Mouse (Mus musculus) lung, adult 18-20 months (tissue): Measurements from ENCODE around the gene 4930452B06Rik.
"Not testable (repeated sequence)": the region's sequence is repeated elsewhere in the genome, so short reads cannot be mapped to it uniquely, and the experiment has no call there.

Experiments
- DNase-seq, 2 experiments: peaks; one replicate each; pipeline ENCODE4 v3.0.0; 2022; ENCODE audit warnings: mixed read lengths in 2 of 2

4930452B06Rik gene

DNA sequence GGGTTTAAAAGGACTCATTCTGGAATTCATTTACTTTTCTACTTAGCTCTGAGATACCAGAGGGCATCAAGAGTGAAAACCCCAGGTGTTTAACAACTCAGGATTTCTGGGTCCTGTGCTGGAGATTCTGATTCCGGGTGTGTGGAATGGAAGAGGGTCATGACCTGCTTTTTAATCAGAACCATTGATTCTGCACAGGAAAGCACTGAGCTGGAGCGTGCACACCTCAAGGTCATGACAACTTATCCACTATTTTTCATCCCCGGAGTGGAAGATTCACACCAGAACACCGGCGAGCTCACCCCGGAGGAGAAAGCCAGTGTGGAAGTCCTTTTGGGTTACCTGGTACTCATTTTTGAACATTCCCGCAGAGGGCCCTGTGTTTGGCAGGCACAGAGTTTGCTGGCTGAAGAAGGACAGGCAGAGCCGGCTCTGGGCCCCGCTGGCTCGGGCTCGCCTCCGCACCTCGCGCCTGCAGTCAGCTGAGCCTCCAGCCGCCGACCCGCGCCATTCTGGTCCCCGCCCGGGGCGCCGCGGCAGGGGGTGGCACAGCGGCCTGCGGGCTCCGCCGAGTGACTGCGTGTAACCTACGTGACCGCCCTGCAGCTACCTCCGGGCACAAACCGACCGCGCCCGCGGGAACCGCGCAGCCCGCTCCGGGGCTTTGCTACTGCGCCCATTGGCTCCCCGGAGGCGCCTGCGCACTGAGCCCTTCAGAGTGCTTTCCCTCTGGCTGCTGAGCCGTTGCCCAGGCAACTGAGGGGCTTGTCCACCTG, at the start of gene 4930452B06Rik:
Gene 4930452B06Rik, minus strand, starts transcription at position 605 of the 776 bp plus-strand sequence.
- peak; percentile 52 to 76 for DNase-seq

- no peak for DNase-seq
These were observed 46.6 kb upstream of the 4930452B06Rik start for GRCm38 (mm10) chr14:8712674-8713073.

GRCm38 (mm10) chr14:8689451-8689850, 23.4 kb upstream of the 4930452B06Rik start:
- no peak for DNase-seq

- DNase-seq: no peak
These were observed 22.4 kb upstream of the 4930452B06Rik start for GRCm38 (mm10) chr14:8688462-8688861.

- no peak for DNase-seq
These were observed 20.1 kb upstream of the 4930452B06Rik start for GRCm38 (mm10) chr14:8686185-8686584.

GRCm38 (mm10) chr14:8679896-8680295, 13.9 kb upstream of the 4930452B06Rik start:
- DNase-seq: no peak

DNA sequence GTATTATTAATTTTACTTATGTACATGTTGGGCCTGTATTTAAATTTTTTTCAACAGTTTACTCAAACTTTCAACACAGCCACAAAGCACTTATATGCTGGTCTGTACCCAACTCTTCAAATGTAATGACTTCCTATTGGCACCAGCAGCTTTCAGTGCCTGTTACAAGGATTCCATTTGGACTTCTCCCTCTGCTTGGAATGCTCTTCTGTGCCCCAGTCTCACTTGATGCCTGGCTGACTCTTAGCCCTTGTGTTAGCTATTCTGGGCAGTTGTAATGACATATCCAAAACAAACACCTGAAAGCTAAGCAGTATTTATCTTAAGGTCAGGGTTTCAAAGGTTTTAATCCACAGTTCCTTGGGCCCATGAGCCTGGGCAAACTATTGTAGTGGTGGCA, 5.7 kb downstream of the 4930452B06Rik start:
- DNase-seq: peak; percentile 4 to 19

DNA sequence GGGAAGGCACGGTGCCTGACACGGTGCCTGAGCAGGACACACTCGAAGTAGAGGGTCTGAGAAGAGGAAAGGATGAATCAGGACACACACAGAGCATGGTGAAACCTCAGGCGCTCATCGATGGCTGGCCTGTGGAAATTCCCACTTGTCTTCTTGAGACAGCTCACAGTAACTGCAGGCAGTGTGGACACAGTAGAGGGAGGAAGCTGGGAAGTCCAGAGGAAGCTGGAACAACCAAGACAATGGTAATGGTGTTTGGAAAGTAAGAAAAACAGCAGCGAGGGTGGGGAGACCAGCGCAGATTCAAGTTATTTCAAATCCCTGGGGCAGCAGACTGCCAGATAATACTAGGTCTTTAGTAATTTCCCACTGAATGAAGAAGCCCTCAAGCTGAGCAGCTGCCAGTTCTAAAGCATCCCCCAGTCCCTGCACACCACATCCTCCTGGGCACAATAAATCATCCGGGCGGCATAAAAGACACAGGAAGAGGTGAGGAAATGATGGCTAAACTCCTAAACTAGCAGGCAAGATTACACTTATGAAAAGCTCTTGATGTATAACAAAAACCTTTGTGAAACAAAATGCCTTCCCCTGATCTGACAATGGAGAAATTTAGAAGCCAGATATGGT, 24.3 kb downstream of the 4930452B06Rik start:
- DNase-seq: no peak

DNA sequence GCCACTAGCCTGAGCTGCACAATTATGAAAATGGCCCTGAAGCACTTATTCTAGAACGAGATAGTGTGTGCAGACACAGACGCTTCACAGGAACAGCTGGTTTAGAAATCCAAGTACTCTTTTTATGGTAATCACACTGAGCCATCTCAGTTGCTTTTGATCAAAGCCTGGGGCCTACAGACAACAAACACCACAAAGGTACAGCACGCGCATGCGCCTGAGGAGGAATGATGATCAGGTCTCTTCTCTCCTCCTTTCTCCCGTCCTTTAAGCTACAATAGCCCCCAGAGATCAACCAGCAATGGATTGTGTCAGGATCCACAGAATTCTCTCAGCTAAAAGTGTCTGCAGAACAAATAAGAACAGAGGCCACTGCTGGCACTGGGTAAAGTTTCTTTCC, 33.8 kb downstream of the 4930452B06Rik start:
- DNase-seq: no peak

DNA sequence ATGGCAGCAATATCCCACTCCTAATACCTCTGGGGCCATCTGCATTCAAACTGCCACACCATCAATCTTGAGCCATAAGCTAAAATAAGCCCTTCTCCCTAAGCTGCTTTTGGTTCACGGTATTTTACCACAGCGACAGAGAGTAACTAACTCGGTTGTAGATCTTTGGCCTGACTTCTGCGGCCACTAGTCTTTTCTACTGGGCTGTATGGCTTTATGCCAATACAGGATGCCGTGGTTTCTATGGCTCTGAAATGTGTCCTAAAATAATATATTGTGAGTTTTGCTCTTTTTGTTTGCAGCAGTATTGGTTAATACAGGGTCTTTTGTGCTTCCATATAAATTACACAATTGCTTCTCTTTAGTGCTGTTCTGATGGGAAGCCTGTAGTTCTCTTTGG, 37.6 kb downstream of the 4930452B06Rik start:
- no peak for DNase-seq

GRCm38 (mm10) chr14:8627481-8627880, 38.6 kb downstream of the 4930452B06Rik start:
- DNase-seq: peak; percentile 57 to 64

DNA sequence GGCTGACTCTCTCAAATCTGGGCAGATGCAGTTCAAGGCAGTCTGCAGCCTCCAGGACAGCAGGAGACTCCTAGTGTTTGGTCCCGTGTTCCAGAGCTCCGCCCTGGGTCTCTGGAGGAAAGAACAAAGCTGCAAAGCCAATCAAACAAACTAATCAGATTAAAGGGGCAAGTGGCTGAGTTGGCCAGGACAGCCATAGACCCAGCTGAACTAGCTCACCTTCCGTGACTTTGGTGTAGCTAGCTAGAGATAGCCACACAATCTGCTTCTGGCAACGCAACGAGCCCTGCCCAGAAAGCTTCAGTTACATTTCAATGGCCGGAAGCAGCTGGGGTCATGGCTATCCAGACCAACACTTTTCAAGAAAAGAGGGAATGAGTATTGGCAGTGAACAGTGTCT, 44.9 kb downstream of the 4930452B06Rik start:
- no peak for DNase-seq

- DNase-seq: no peak
These were observed 45.5 kb downstream of the 4930452B06Rik start for GRCm38 (mm10) chr14:8620580-8620979.

DNA sequence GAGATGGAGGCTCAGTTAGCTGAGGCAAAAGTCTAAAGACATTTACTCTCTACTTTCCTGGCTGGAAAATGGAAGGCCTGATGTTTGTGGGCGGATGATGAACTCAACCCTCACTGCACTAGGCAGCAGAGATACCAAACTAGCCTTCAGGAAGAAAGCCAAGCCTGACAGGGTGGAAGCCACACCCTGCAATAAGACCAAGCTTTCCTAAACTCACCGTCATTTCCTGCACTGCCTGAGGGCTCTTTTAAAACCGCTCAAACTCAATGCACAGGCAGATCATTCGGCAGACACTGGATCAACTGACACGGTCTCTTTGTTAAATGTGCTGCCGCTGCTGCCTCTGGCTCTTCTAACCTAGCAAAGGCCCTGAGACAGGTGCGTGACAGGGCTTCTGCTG, 50.4 kb downstream of the 4930452B06Rik start:
- peak in 1 of 2 experiments; percentile 25 for DNase-seq

DNA sequence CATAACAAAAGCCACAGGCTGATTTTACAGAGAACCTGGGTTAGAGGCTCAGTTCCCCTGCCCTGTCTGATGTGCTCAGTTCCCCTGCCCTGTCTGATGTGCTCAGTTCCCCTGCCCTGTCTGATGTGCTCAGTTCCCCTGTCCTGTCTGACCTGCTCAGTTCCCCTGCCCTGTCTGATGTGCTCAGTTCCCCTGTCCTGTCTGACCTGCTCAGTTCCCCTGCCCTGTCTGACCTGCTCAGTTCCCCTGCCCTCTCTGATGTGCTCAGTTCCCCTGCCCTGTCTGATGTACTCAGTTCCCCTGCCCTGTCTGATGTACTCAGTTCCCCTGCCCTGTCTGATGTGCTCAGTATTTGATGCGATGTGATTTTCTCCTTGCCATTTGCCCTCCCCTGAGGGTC, 51.6 kb downstream of the 4930452B06Rik start:
- DNase-seq: not testable (repeated sequence)

- no peak for DNase-seq
These were observed 54.0 kb downstream of the 4930452B06Rik start for GRCm38 (mm10) chr14:8612080-8612479.

GRCm38 (mm10) chr14:8610108-8610507, 55.9 kb downstream of the 4930452B06Rik start:
- no peak for DNase-seq

GRCm38 (mm10) chr14:8608559-8609171, 57.4 kb downstream of the 4930452B06Rik start:
- peak; percentile 20 to 56 for DNase-seq

DNA sequence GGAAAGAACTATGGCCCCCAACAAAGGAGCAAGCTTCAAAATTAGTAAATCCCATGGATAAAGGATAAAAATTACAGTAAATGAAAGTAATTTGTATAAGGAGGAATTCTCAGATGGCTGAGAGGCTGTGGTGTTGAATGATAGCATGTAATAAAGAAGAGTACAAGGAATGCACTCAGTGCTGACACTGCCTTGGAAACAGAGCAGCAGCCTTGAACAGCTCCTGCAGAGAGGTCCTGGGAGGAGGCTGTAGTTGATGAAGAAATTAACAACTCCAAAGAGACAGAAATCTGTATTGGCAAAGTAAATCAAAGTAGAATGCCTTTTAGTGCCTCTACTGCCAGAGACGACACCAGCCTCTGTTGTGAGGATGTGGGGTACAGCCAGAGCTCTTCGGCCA, 61.1 kb downstream of the 4930452B06Rik start:
- DNase-seq: no peak

- DNase-seq: no peak
These were observed 81.0 kb downstream of the 4930452B06Rik start for GRCm38 (mm10) chr14:8585031-8585430.

DNA sequence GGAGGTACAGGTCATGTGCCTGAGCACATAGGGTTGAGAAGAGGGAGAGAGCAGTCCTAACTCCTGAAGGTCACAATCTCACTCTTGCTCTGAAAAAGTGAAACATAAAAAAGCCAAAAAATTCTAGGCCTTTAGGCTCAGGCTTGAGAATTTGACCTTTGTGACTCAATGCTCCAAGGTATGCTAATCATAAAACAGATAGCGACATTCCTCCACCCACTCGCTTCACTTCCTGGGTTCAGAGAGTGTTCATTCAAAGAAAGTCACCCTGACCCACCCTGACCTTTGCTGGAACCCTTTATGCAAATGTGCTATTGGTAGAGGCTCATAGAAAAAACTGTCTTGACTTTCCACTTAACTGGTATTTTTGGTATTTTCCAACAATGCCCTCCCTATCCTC, 115.0 kb downstream of the 4930452B06Rik start:
- DNase-seq: not testable (repeated sequence)

- no peak for DNase-seq
These were observed 116.9 kb downstream of the 4930452B06Rik start for GRCm38 (mm10) chr14:8549108-8549507.

DNA sequence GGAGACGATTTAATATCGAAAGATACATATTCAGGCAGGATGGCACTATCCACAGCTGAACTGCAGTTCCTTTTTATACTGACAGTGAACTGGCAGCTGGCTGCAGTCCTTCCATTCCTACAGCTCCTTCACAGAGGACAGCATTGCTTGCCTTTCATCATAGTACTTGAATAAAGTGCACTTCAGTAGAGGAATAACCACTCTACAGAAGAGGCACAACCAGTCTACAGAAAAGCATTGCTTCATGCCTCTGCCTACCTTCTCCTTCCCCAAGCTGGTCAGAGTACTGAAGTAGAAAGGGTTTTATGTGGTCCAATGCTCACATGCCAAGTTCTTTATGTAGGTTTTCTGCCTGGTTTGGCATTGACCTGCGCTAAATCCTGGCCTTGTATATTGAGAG, 130.0 kb downstream of the 4930452B06Rik start:
- DNase-seq: peak; percentile 7 to 50

DNA sequence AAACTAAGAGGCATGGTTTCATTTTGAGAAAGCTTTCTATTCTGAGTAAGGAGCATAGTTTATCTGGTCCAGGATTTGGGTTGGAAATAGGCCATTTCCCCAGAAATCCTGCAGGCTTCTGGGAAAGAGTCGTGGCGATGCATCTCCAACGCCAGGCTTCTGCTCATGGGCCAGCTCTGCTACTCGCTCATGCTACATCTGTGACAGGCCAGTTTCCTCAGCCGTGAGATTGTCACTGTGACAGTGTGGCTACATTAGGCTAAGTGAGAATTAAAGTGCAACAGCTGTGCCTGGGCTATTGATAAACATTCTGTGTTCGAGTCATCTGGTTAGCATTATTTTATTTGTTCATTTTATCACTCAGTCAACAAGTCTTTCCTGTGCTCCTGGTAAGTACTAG, 140.8 kb downstream of the 4930452B06Rik start:
- DNase-seq: peak in 1 of 2 experiments; percentile 4
